Mouse (Mus musculus): Measurements from ENCODE around the gene Nr2e3. TPM values are rescaled to one million over a fixed set of nuclear protein-coding genes. Genes with fewer than 3 reads are reported as not detected.

The Nr2e3 gene
- polyA plus RNA-seq, 1 experiment, result 0.03 TPM

DNA sequence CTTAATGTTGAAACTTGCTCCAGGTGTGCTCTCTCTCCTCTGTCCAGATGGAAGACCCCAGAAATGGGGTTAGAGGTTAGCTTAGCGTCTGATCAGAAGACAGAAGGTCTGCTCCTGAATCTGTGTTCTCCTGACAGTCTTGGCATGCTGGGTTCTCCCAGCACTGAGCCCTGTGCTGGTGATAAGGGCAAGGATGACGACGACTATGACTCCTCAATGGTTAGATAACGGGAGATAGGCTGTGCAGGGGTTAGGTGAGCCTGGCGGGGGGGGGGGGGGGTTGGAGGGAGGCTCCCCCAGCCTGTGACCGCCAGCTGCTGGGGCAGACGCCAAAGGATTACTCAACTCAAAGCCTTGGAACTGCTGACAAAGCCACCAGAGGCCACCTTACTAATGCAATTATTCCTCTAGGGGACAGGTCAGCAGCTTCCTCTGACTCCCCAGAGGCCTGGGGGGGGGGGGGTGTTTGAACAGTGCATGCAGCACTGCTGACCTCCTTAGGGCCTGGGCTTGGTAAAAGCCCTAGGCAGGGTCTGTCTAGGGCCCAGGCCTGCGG lies 7.9 kb downstream of the Nr2e3 start:
- H3K4me3 ChIP-seq (replicated peaks), result no peak overlapping the region
- no peak for TF ChIP-seq FLI1 (IDR thresholded peaks at IDR 0.05; ENCODE audit: low read length)
- no peak for TF ChIP-seq GATA1 (IDR thresholded peaks at IDR 0.05; ENCODE audit: borderline replicate concordance, low read length)
- H3K27me3 ChIP-seq (replicated peaks), result peaks cover 55% of the 10 kb centered on the region
- H3K9me3 ChIP-seq, result no peaks in the 10 kb centered on the region
- H3K36me3 ChIP-seq (replicated peaks; ENCODE audit: low read length), result no peaks in the 10 kb centered on the region
- no peaks in the 10 kb centered on the region; the same call in 1 of the 2 replicates for H3K4me1 ChIP-seq

- no peak overlapping the region for H3K4me3 ChIP-seq (replicated peaks)
- no peaks in the 10 kb centered on the region; the same call in 1 of the 2 replicates for H3K4me1 ChIP-seq
- H3K27me3 ChIP-seq (replicated peaks), result peaks cover 60% of the 10 kb centered on the region
- no peaks in the 10 kb centered on the region for H3K36me3 ChIP-seq (replicated peaks; ENCODE audit: low read length)
- no peak for TF ChIP-seq FLI1 (IDR thresholded peaks at IDR 0.05; ENCODE audit: low read length)
- no peak for TF ChIP-seq GATA1 (IDR thresholded peaks at IDR 0.05; ENCODE audit: borderline replicate concordance, low read length)
- H3K9me3 ChIP-seq, result no peaks in the 10 kb centered on the region
Measured at GRCm38 (mm10) chr9:59951943-59952342, 8.5 kb downstream of the Nr2e3 start.

DNA sequence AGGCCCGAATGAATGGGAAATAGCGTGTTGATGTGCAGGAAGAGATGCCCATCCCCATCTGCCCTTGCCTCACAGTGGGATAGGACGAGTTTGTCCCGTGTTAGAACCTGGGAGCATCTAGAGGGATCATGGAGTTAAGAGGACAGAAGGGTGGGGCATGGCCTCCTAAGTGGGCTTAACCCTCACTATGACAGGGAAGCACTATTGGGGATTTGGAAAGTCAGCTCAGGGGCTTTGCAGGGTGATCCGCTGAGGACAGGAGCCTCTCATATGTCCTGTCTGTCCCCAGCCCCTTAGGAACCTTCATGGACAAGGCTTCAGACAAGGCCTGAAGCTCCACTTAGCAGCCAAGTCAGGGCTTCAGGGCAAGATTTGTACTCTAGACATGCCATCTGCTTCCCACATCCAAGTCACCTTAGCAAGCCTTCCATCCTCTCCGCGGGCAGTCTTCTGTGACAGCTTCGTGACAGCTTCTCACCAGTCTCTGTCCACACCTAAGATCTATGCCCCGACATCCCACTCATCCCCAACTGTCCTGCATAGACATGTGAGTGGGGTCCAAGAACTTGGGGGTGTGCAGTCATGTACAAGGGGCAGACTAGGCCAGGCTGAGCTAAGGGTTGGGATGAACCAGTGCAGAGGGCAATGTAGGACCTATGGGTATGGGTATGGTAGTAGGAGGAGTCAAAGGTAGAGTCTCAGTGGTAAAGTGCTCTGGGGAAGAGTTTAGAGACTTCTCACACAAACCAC lies 9.3 kb downstream of the Nr2e3 start:
- no peaks in the 10 kb centered on the region for H3K36me3 ChIP-seq (replicated peaks; ENCODE audit: low read length)
- H3K4me3 ChIP-seq (replicated peaks), result no peak overlapping the region
- H3K4me1 ChIP-seq, result no peaks in the 10 kb centered on the region; the same call in 1 of the 2 replicates
- H3K9me3 ChIP-seq, result no peaks in the 10 kb centered on the region
- TF ChIP-seq GATA1 (IDR thresholded peaks at IDR 0.05; ENCODE audit: borderline replicate concordance, low read length), result no peak
- no peak for TF ChIP-seq FLI1 (IDR thresholded peaks at IDR 0.05; ENCODE audit: low read length)
- H3K27me3 ChIP-seq (replicated peaks), result peaks cover 60% of the 10 kb centered on the region

GRCm38 (mm10) chr9:59949981-59950380 lies 10.5 kb downstream of the Nr2e3 start:
- TF ChIP-seq FLI1 (IDR thresholded peaks at IDR 0.05; ENCODE audit: low read length), result no peak
- TF ChIP-seq GATA1 (IDR thresholded peaks at IDR 0.05; ENCODE audit: borderline replicate concordance, low read length), result no peak
- H3K27me3 ChIP-seq (replicated peaks), result peaks cover 67% of the 10 kb centered on the region
- H3K9me3 ChIP-seq, result no peaks in the 10 kb centered on the region
- H3K36me3 ChIP-seq (replicated peaks; ENCODE audit: low read length), result no peaks in the 10 kb centered on the region
- no peaks in the 10 kb centered on the region; the same call in 1 of the 2 replicates for H3K4me1 ChIP-seq
- H3K4me3 ChIP-seq (replicated peaks), result no peak overlapping the region

GRCm38 (mm10) chr9:59949511-59949910 lies 10.9 kb downstream of the Nr2e3 start:
- Histone ChIP-seq H3K4me1 (no peaks in the 10 kb centered on the region; the same call in 1 of the 2 replicates), H3K4me3 (replicated peaks) (no peak overlapping the region), H3K27me3 (replicated peaks) (peaks cover 71% of the 10 kb centered on the region), H3K9me3 (no peaks in the 10 kb centered on the region), H3K36me3 (replicated peaks; ENCODE audit: low read length) (no peaks in the 10 kb centered on the region)
- TF ChIP-seq GATA1 (IDR thresholded peaks at IDR 0.05; ENCODE audit: borderline replicate concordance, low read length), result no peak
- no peak for TF ChIP-seq FLI1 (IDR thresholded peaks at IDR 0.05; ENCODE audit: low read length)

GRCm38 (mm10) chr9:59948691-59949250 lies 11.7 kb downstream of the Nr2e3 start:
- no peaks in the 10 kb centered on the region for H3K36me3 ChIP-seq (replicated peaks; ENCODE audit: low read length)
- no peaks in the 10 kb centered on the region for H3K9me3 ChIP-seq
- no peak for TF ChIP-seq FLI1 (IDR thresholded peaks at IDR 0.05; ENCODE audit: low read length)
- TF ChIP-seq GATA1 (IDR thresholded peaks at IDR 0.05; ENCODE audit: borderline replicate concordance, low read length), result no peak
- peaks cover 77% of the 10 kb centered on the region for H3K27me3 ChIP-seq (replicated peaks)
- H3K4me1 ChIP-seq, result no peaks in the 10 kb centered on the region; the same call in 1 of the 2 replicates
- no peak overlapping the region for H3K4me3 ChIP-seq (replicated peaks)

DNA sequence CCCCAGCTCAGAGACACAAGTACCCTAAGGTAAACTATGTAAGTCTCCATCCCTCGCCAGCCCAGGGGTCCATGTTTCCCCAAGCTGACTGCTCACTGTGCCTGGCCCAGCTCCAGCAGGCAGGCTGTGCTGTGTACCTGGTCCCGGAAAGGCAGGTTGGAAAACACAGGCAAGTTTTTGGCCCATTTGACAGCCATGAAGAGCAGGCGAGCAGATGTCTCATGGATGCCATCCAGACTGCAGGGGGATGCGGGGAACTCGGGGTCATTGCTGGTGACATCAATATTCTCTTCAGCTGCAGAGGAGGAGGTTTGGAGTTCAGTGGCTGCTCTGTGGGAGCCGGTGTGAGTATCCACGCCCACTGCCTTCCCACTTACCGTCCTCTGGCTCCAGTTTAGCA lies 12.2 kb downstream of the Nr2e3 start:
- no peak overlapping the region for H3K4me3 ChIP-seq (replicated peaks)
- H3K36me3 ChIP-seq (replicated peaks; ENCODE audit: low read length), result no peaks in the 10 kb centered on the region
- H3K9me3 ChIP-seq, result no peaks in the 10 kb centered on the region
- TF ChIP-seq FLI1 (IDR thresholded peaks at IDR 0.05; ENCODE audit: low read length) (no peak), GATA1 (IDR thresholded peaks at IDR 0.05; ENCODE audit: borderline replicate concordance, low read length) (no peak)
- H3K4me1 ChIP-seq, result no peaks in the 10 kb centered on the region; the same call in 1 of the 2 replicates
- H3K27me3 ChIP-seq (replicated peaks), result peaks cover 80% of the 10 kb centered on the region

GRCm38 (mm10) chr9:59947271-59947670 lies 13.2 kb downstream of the Nr2e3 start:
- TF ChIP-seq FLI1 (IDR thresholded peaks at IDR 0.05; ENCODE audit: low read length) (no peak), GATA1 (IDR thresholded peaks at IDR 0.05; ENCODE audit: borderline replicate concordance, low read length) (no peak)
- H3K27me3 ChIP-seq (replicated peaks), result peaks cover 77% of the 10 kb centered on the region

GRCm38 (mm10) chr9:59945241-59945640 lies 15.2 kb downstream of the Nr2e3 start:
- TF ChIP-seq FLI1 (IDR thresholded peaks at IDR 0.05; ENCODE audit: low read length), result no peak
- no peak for TF ChIP-seq GATA1 (IDR thresholded peaks at IDR 0.05; ENCODE audit: borderline replicate concordance, low read length)
- no peaks in the 10 kb centered on the region for H3K9me3 ChIP-seq
- no peaks in the 10 kb centered on the region for H3K36me3 ChIP-seq (replicated peaks; ENCODE audit: low read length)

More at GRCm38 (mm10) chr9:59947271-59947670, 13.2 kb downstream of the Nr2e3 start:
- H3K9me3 ChIP-seq, result no peaks in the 10 kb centered on the region
- H3K36me3 ChIP-seq (replicated peaks; ENCODE audit: low read length), result no peaks in the 10 kb centered on the region
- H3K4me1 ChIP-seq, result no peaks in the 10 kb centered on the region; the same call in 1 of the 2 replicates
- no peak overlapping the region for H3K4me3 ChIP-seq (replicated peaks)

GRCm38 (mm10) chr9:59943826-59944225 lies 16.6 kb downstream of the Nr2e3 start:
- Histone ChIP-seq H3K27me3 (replicated peaks) (peaks cover 56% of the 10 kb centered on the region), H3K36me3 (replicated peaks; ENCODE audit: low read length) (no peaks in the 10 kb centered on the region), H3K4me3 (replicated peaks) (no peak overlapping the region), H3K9me3 (no peaks in the 10 kb centered on the region), H3K4me1 (peaks cover 10% of the 10 kb centered on the region)
- TF ChIP-seq GATA1 (IDR thresholded peaks at IDR 0.05; ENCODE audit: borderline replicate concordance, low read length) (no peak), FLI1 (IDR thresholded peaks at IDR 0.05; ENCODE audit: low read length) (no peak)

More at GRCm38 (mm10) chr9:59945241-59945640, 15.2 kb downstream of the Nr2e3 start:
- peaks cover 64% of the 10 kb centered on the region for H3K27me3 ChIP-seq (replicated peaks)
- peaks cover 10% of the 10 kb centered on the region for H3K4me1 ChIP-seq
- no peak overlapping the region for H3K4me3 ChIP-seq (replicated peaks)

All from megakaryocyte, embryonic 14.5 days (primary cell).